Mouse (Mus musculus) embryo, embryonic 10.5 days (tissue): ENCODE results near the gene Rint1.
"Not testable (repeated sequence)": the region's sequence is repeated elsewhere in the genome, so short reads cannot be mapped to it uniquely, and the experiment has no call there.

ENCODE experiments used
- DNase-seq: peaks from one replicate; pipeline ENCODE4 v3.0.0-alpha.2; 2015; ENCODE audit warnings: low spot score

Rint1 gene

DNA sequence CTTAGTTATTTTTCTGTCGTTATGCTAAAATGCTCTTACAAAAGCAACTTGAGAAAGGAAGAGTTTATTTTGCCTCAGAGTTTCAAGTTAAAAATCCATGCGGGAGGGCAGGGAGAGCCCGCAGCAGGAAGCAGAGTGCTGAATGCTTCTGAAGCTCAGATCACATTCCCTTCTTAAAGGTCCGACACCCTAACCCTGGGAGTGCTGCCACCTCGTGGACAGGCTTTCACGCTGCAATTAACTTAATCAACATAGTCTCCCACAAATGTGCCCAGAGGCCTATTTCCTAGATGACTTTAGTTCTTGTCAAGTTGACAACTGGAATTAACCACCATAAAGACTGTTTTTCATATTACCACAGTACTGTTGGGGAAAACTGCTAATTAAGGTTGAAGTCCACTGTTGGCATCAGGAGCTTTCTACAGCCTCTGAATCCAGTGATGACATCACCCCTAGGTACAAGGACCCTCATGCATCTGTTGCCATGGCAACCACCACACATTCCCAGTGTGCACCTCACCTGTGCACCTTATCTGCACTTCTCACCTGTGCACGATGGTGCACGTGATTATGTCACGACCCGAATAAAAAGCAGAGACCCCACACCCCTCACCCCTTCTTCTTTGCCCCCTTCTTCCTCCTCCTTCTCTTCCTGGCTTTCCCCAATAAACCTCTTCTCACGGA lies 39.0 kb downstream of the Rint1 start:
- peak; percentile 84 for DNase-seq

DNA sequence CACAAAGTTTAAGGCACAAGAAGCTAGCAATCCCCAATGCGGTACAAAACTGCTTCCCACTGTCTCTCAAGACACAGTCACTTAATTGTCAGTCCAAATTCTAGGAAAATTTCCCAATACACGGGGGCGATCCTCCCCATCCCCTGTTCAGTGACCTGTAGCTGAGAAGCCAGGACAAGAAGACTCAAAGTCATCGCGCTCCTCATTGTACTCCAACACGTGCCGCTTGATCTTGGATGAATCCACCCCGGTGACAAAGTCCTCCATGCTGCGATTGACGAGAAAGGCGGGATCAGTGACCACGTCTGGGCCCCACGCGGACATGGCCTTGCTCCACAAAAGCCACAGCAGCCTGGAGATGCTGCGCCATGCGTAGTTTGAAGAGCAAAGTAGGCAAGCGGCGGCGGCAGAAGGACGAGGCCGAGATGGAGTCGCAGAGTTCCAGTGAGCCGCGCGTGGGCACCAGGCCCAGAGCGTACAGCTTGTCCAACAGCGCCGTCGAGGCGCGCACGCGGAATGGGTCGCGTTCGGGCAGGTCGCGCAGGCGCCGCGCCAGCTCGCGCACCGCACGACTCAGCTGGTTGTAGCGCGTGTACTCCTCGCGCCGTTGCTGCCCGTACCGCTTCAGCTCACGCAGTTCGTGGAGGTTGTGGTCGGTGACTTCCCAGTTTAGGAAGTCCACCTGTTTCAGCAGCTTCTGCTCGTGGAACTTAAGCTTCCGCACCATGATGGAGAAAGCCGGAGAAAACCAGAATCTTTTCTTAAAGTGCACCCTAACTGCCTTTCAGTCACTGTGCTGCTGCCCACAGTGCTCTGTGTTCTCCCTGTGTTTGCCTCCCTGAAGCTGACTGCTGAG lies 43.6 kb downstream of the Rint1 start:
- no peak for DNase-seq

DNA sequence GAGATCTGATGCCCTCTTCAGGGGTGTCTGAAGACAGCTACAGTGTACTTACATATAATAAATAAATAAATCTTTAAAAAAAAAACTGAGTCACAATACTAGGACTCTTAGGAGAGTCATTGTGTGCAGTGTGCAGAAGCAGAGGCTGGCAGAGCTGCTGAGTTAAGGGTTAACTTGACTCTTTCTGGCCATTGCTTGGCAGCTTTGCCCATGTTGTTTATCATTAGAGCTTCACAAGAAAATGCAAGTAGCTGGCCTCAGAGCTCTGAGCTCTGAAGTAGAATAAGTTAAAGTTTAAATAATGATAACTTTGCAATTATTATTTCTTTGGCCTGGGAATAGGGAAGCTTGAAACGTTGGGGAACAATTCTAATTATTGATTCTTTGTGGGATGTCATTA lies 48.2 kb downstream of the Rint1 start:
- DNase-seq: not testable (repeated sequence)

DNA sequence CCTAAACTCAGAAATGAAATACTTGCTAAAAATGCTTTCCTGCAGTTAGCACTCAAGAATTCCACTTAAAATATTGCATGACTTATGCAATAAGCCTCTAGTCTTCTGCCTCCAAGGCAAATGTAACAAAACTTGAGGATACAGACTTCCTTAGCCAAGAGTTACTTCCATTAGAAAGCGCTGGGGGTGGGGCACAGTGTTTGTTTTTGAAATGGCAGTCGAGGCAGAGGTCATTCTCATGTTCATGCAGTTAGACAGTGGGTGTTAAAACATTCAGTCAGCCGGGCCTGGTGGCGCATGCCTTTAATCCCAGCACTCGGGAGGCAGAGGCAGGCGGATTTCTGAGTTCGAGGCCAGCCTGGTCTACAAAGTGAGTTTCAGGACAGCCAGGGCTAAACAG lies 50.6 kb downstream of the Rint1 start:
- DNase-seq: no peak

DNA sequence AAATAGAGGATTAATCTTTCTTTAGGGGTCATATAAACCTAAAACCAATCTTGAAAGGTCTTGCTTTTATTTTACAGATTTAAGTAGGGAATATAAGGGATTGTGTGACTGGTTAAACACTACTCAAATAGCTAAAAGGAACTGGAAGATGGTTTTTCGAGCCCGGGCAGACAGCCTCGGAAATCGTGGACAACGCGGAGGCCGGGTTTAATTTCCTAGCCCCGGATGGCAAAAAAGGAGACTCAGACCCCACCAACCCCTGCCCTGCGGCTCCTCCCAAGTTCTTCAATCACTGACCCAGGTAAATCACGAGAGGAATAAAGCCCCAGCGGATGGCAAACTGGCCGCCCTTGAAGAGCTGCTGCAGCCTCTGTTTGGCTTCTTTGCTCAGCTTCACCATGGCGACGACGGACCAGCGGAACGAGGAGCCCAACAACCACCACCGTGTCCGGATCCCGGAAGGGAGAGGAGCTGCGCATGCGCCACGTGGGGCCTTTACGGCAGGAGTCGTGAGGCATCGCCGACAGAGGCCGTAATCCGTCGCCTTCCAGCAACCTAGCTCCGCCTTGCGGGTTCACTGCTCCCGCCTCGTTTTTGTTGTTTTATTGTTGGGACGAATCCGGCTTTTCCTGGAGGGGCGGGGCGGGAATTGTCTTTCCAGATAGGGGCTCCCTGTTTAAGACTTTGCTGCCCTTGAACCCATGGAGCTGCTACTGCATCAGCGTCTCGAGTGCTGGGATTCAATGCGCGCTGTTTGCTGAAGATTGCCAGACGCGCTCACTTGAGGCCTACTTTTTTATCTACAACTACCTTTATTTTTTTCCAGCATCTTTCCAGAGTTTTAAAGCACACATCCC lies 56.4 kb downstream of the Rint1 start, which contains the start of gene Tomm7:
Gene Tomm7 (minus strand): TSS at position 488 of the 857 bp plus-strand sequence.
- peak; percentile 99 for DNase-seq

DNA sequence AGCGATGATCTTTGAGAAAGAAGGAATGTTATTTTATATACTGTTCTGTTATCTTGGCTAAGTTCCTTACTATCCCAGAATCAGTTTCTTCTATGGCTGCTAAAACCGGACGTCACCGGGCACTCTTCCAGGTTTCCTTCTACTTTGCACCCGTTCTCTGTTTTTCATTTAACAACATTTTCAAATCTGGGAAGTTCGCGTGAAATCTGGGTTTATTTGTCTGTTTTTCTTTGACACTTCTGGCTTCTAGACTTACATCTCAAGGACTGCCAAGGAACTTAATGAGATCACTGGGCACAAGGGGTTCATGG lies 57.0 kb downstream of the Rint1 start:
- no peak for DNase-seq

DNA sequence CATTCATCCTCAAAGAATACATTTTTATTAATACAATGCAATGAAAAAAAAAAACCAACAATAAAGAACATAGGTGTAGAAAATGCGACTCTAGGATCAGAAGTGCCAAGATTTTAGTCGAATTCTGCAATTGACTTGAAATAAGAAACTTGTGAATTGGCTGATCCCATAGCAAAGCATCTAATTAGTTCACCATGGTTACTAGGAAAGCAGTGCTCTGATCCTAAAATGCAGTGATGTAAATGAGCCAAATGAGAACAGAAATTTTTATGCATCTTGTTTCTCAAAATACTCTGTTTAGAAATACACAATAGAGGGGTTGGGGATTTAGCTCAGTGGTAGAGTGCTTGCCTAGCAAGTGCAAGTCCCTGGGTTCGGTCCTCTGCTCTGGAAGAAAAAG lies 57.6 kb downstream of the Rint1 start:
- no peak for DNase-seq

DNA sequence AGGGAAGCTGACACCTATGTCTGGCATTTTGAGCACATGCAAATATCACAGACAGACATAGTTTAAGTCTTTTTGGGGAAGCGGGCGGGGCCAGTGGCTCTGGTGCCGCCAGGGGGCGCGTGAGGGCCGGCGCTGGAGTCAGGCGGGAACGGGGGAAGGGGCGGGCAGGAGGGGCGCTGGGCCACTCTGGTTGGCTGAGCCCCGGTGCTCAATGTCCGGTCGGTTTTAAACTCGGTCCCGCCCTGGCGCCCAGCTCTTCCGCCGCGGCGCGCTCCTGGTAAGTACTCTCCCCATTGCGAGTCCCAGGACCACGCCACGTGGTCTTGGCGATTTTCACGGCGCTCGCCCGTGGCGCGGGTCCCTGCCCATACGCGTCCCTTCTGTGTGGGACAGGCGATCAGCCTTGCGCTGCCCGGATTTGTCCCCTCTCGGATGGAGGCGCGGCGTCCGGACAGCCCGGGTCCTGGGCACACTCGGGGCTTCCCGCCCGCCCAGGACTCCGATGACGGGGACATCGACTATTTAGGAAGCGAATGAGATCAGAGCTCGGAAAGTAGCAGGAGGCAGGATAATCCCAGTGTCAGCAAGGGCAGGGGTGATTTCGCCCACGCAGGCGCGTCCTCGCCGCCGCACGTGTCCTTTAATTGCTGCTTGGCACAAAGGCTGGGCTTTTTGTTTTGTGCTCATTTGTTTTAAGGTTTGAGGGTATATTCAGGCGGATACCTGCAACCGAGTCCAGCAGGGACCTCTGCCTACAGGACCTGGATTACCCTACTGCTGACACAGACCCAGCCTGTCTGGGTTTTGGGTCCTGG lies 63.0 kb downstream of the Rint1 start:
- peak; percentile 91 for DNase-seq

DNA sequence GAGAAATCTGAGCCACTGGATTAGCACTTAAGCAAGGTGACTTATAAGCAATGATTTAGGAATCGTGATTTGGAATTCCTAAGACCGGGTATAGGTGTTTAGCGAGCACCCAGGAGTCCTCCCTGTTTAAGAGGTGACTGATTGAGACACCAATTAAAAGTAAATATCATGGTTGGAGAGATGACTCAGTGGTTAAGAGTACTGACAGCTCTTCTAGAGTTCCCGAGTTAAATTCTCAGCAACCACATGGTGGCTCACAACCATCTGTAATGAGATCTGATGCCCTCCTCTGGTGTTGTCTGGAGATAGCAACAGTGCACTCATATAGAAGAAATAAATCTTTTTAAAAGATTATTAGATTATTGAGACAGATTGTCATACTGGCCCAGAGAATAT lies 63.6 kb downstream of the Rint1 start:
- peak; percentile 34 for DNase-seq

DNA sequence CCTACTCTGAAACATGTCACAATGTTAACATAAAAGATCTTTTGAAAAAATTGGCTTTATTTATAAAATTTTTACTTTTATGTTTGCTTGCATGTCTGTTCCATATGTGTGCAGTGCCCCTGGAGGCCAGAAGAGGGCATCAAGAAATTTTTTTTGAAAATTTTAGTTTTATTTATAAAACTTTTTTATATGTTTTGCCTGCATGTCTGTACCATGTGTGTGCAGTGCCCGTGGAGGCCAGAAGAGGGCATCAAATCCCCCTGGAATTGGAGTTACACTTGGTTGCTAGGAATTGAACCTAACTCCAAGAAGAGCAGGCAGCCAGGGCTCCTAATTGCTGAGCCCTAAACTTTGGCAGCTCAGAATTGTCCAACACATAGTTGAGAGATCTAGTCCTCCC lies 65.4 kb downstream of the Rint1 start:
- not testable (repeated sequence) for DNase-seq

DNA sequence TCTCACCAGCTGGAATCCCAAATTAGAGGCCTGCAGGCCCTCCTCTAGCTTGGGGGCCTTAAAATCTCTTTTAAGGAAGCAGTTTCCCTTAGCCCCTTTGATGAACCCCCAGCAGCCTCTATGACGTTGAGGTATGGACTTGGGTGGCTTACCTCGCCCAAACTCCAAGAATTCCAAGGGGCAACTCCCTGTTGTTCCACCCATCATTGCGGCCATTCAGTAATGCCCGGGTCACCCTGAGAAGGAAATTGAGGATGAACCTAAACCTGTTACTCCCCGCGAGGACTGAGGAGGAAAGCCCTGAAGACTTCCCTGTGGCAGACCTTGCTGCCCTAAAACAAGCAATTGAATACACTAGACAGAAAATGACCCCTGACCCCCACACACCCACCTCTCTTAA lies 68.0 kb downstream of the Rint1 start:
- DNase-seq: no peak

DNA sequence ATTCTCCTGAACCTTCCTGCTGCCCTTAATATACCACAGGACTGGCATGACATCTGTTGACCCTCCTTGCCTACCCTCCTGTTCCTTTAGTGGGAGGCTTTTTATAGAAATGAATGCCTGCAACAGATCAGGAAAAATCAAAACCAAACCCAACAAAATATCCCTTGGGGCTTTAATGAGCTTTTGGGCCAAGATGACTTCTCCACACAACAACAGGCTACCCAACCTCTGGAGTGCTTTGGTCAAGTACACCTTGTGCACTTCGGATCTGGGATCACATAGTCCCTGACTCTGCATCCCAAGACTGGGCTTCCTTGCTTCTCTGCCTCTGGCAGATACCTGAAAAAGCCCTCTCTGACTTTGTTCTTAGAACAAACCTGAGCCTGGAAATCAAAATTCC lies 68.7 kb downstream of the Rint1 start:
- no peak for DNase-seq

DNA sequence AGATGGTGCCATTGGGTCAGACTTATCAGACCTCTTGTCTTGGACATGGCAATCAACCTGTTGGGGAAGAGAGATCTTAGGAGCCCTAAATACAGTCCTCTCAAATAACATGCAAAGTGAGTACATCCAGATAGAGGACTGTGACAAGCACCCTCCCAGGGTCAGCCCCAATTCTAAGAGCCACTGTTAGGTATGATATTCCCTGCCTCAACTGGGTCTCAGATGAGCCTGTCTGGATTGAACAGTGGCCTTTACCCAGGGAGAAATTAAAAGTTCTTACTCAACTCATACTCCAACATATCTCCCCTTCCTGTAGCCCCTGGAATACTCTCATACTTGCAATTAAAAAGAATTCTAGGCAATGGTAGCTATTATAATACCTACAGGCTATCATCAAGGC lies 69.7 kb downstream of the Rint1 start:
- no peak for DNase-seq

DNA sequence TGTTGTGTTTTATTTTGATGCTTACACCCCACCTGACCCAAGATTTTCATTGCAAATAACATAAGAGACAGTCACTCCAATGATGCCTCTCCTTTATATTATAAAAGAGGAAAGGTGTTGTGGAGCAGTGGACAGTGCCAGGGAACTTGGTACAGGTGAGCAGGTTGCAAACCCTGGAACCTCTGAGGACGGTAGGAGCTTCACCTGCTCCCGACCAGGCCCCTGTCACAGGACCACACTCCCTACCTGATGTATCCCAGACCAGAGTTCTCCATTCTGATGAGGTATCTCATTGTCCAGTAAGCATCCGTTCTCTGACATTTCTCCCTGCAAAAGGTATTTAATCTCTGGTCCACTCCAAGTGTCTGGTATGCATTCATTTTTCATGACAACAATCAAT lies 70.5 kb downstream of the Rint1 start:
- no peak for DNase-seq

DNA sequence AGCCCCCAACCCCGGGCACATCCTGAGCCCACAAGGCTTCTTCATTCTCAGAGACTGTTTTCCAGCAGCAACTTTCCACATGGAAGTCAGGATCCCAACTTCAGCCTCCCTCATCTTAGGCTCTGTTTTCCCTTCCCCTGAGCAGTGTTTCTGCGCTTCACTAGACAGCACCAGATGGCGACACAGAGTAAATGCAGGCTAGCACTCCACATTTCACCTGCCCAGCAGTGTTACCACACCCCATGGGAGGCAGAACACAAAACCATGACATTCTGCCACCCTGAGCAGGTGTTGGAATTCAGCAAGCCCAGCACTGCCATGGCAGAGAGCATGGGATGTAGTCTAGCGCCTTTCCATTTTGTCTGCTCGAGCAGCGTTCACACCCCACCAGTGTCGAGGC lies 71.1 kb downstream of the Rint1 start:
- peak; percentile 21 for DNase-seq

DNA sequence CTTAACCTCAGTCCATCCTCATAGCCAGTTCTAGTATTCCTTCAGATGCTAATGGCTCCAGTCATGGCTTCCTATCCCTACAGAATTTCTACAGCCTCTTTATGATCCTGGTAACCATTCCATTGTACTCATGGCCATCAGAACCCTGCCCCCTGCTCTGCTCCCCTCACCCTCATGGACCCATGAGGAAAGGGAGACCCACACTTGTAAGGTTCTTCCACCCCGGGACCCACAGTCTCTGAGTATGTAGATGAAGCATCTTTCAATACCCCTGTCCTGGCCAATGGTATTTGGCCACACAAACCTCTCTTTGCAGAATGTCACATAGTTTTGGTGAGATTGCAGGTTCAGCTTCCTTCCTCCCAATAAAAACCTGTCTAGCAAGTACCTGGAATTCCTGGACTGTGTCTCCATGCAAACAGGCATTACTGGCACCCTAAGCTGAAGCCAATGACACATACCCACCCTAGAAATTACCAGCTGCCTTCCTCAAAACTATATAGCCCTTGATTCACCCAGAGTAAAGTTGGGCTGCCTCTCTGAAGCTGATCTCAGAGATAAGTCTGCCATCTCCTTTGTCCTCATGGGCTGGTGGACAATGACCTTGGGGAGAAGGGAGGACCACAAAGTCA lies 71.7 kb downstream of the Rint1 start:
- no peak for DNase-seq

DNA sequence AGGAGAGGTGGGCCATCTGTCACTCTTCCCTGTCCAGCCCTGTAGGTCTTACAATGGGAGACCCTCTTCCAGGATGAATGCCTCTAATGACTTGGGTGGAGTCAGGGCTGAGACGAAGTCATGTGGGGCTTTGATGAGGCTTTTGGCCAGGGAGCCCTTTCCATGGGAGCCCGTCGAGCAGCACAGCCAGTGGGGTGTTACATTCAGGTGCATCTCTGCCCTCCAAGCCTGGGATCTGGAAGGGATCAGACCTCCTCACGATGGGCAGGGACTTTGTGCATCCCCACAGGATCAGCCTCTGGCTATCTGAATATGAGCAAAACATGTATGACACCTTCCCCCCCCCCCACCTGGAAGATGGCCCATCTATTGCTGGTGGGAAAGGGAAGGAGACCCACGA lies 72.4 kb downstream of the Rint1 start:
- DNase-seq: no peak

DNA sequence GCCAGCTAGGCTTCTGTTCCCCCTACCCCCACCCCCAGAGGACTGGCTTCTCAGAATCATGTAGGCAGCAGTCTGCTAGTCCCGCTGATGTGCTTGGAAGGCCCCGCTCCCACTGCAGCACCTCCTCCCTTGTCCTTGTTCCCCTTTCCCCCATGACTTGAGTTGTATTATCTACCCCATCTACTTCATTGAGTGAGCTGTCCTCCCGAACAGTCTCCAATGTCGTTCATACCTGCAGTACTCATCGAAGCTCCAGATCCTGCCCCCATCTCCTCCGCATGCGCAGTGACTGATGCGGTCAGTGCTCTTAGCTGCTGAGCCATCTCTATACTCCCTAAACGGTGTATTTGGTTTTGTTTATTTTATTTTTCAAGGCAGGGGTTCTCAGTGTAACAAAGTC lies 74.2 kb downstream of the Rint1 start:
- no peak for DNase-seq

DNA sequence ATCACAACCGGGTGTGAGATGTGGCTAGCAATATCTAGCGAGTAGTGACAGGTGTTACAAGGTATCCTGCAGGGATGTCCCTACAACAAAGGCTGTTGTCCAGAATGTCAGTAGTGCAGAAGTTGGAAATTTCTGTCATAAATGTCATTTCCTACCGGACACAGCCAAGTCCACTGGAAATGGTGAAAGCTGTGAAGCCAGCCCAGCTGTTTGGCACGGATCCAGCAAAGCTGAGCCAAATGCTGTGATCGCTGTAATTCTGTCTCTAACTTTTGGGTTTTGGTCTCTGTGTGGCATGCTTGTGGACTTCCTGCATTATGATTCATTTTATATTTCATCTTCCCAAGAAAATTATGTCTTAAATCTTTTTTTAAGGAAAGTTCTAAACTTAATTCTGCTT lies 74.8 kb downstream of the Rint1 start:
- DNase-seq: no peak

DNA sequence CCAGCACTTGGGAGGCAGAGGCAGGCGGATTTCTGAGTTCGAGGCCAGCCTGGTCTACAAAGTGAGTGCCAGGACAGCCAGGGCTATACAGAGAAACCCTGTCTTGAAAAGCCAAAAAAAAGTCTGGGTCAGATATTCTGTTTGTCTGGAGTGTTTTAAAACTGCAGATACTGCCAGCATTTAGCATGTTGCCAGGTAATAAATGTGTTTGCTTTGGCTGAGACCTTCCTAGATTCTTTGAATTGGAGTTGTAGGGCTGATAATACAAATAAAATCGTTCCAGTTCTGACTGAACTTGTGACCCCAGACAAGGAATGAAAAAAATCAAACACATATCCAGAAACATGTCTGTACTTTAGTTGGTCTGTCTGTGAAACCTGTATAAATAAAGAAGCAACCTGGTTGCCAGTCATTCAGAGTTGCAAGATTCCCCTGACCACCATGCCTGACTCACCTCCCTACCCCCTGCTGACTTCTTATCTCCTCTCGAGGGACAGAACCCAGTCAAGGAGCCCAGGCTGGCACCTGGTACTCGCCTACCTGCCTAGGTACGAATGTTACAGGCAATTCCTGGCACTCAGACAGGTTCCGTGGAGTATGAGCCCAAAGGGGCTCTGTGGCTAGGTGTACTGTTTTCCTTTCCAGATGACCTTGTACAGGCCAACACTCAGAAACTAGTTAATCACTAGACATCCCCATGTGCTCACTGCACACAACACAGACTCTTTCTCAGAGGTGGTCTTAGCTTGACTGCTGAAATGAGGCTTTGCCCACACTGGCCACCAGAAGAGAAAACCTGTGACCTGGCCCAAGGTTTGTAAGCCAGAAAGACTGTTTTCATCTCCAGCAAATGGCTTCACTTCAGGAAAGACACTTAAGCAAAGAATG lies 75.9 kb downstream of the Rint1 start:
- no peak for DNase-seq
